11 mouse cellular contexts compared by ENCODE assay signal in genomic region chr13:107969961-107970391, GRCm38 (mm10).
DNase-seq lines count a peak whose midpoint lies in the region; ATAC-seq and TF ChIP-seq lines count a peak whose summit lies in the region.
"Had no signal": no experiment of that assay in that cellular context is flagged by ENCODE, and none has a peak within 500 bp of the region (broad histone marks: within the 10 kb centered on the region; RNA-seq: fewer than 3 reads in every experiment).

No protein-coding gene starts in this region.

- H3K27me3 ChIP-seq in kidney, embryonic 14.5 days (ENCODE audit: control insufficient read depth, insufficient read depth, low read length), result no peaks in the 10 kb centered on the region
- H3K27me3 ChIP-seq in forebrain, embryonic 12.5 days, result no peaks in the 10 kb centered on the region
- no peaks in the 10 kb centered on the region for H3K27me3 ChIP-seq in midbrain, embryonic 16.5 days (ENCODE audit: control insufficient read depth, insufficient read depth, low read depth, low read length)

- no peaks in the 10 kb centered on the region for H3K9me3 ChIP-seq in kidney, embryonic 14.5 days (ENCODE audit: control insufficient read depth, low read length)
- H3K9me3 ChIP-seq in forebrain, embryonic 12.5 days, result no peaks in the 10 kb centered on the region
- H3K9me3 ChIP-seq in midbrain, embryonic 16.5 days (replicated peaks; ENCODE audit: control insufficient read depth, low read length, poor library complexity, severe bottlenecking), result no peaks in the 10 kb centered on the region
- H3K9me3 ChIP-seq: G1E had no signal

- DNase-seq in kidney, adult 8-10 months, result no peak
- DNase-seq in layer of hippocampus, adult 2 months (ENCODE audit: low spot score in 2 of 2), result peak; percentile 60 to 88
- no peak for DNase-seq in gastrocnemius, postnatal 25 days
- DNase-seq in gastrocnemius, postnatal 10 days, result no peak
- DNase-seq in adrenal gland, adult 8-10 months, result no peak
- DNase-seq: cerebellum, adult 8-10 months had no signal

- no peak for TF ChIP-seq CTCF in layer of hippocampus, adult 2 months (conservative IDR thresholded peaks at IDR 0.05)

- no peak overlapping the region for H3K4me2 ChIP-seq in kidney, embryonic 14.5 days (replicated peaks; ENCODE audit: low read depth, low read length)
- peak overlapping the region; percentile 34 for H3K4me2 ChIP-seq in forebrain, embryonic 12.5 days
- H3K4me2 ChIP-seq in midbrain, embryonic 16.5 days (ENCODE audit: low read length), result peak overlapping the region; percentile 30

- H3K4me1 ChIP-seq in kidney, embryonic 14.5 days (ENCODE audit: control insufficient read depth, insufficient read depth, low read length), result peaks cover 4% of the 10 kb centered on the region; the same call in 1 of the 2 replicates
- peaks cover 19% of the 10 kb centered on the region for H3K4me1 ChIP-seq in forebrain, embryonic 12.5 days
- peaks cover 8% of the 10 kb centered on the region for H3K4me1 ChIP-seq in midbrain, embryonic 16.5 days (ENCODE audit: control insufficient read depth, insufficient read depth, low read length)

- H3K9ac ChIP-seq in kidney, embryonic 14.5 days (ENCODE audit: low read depth, low read length), result no peak overlapping the region
- H3K9ac ChIP-seq in forebrain, embryonic 12.5 days, result no peak overlapping the region
- H3K9ac ChIP-seq in midbrain, embryonic 16.5 days (ENCODE audit: low read depth, low read length), result no peak overlapping the region

- ATAC-seq in kidney, embryonic 14.5 days (ENCODE audit: low FRiP score, low TSS enrichment), result peak; percentile 29
- ATAC-seq in forebrain, embryonic 12.5 days (ENCODE audit: low FRiP score), result peak; percentile 78
- peak; percentile 79 for ATAC-seq in midbrain, embryonic 16.5 days
- ATAC-seq: inflammation-experienced regulatory T-cells, adult 6 months had no signal

- H3K36me3 ChIP-seq in kidney, embryonic 14.5 days (ENCODE audit: control insufficient read depth, insufficient read depth, low read length), result no peaks in the 10 kb centered on the region
- H3K36me3 ChIP-seq in forebrain, embryonic 12.5 days (replicated peaks), result no peaks in the 10 kb centered on the region
- H3K36me3 ChIP-seq in midbrain, embryonic 16.5 days (ENCODE audit: control insufficient read depth, insufficient read depth, low read length), result no peaks in the 10 kb centered on the region
- H3K36me3 ChIP-seq: G1E had no signal

- H3K27ac ChIP-seq in kidney, embryonic 14.5 days (ENCODE audit: low read depth, low read length), result no peak overlapping the region
- H3K27ac ChIP-seq in forebrain, embryonic 12.5 days, result peak overlapping the region; percentile 54
- H3K27ac ChIP-seq in layer of hippocampus, adult 2 months, result peak overlapping the region; percentile 75; the same call in 1 of the 2 replicates
- no peak overlapping the region for H3K27ac ChIP-seq in midbrain, embryonic 16.5 days (ENCODE audit: low read length)

- H3K4me3 ChIP-seq in kidney, embryonic 14.5 days (ENCODE audit: low read length), result no peak overlapping the region
- H3K4me3 ChIP-seq in forebrain, embryonic 12.5 days (replicated peaks), result no peak overlapping the region
- H3K4me3 ChIP-seq in layer of hippocampus, adult 2 months, result no peak overlapping the region
- no peak overlapping the region for H3K4me3 ChIP-seq in midbrain, embryonic 16.5 days (ENCODE audit: low read depth, low read length)

- 25% methylated on average over 7 of the region's 7 CpGs for WGBS in kidney, embryonic 14.5 days
- 9% methylated on average over 7 of the region's 7 CpGs for WGBS in forebrain, embryonic 12.5 days
- WGBS in midbrain, embryonic 16.5 days, result 5% methylated on average over 7 of the region's 7 CpGs

Comparison
In these comparisons a context has a peak if more than half of its experiments do, and no peak if none do; other contexts are left out.
1. ATAC-seq: peak in every context shown above with its lines; median percentile 79 in midbrain, embryonic 16.5 days; 78 in forebrain, embryonic 12.5 days; 29 in kidney, embryonic 14.5 days.
2. H3K27ac ChIP-seq: peak in forebrain, embryonic 12.5 days (single experiment) and layer of hippocampus, adult 2 months (single experiment); none in kidney, embryonic 14.5 days (single experiment) and midbrain, embryonic 16.5 days (single experiment).
3. DNase-seq: peak in layer of hippocampus, adult 2 months (2 of 2); none in kidney, adult 8-10 months (0 of 2), gastrocnemius, postnatal 25 days (single experiment), gastrocnemius, postnatal 10 days (single experiment) and adrenal gland, adult 8-10 months (single experiment).